Comparison of ENCODE assay signal across 8 mouse cellular contexts in the genomic region with DNA sequence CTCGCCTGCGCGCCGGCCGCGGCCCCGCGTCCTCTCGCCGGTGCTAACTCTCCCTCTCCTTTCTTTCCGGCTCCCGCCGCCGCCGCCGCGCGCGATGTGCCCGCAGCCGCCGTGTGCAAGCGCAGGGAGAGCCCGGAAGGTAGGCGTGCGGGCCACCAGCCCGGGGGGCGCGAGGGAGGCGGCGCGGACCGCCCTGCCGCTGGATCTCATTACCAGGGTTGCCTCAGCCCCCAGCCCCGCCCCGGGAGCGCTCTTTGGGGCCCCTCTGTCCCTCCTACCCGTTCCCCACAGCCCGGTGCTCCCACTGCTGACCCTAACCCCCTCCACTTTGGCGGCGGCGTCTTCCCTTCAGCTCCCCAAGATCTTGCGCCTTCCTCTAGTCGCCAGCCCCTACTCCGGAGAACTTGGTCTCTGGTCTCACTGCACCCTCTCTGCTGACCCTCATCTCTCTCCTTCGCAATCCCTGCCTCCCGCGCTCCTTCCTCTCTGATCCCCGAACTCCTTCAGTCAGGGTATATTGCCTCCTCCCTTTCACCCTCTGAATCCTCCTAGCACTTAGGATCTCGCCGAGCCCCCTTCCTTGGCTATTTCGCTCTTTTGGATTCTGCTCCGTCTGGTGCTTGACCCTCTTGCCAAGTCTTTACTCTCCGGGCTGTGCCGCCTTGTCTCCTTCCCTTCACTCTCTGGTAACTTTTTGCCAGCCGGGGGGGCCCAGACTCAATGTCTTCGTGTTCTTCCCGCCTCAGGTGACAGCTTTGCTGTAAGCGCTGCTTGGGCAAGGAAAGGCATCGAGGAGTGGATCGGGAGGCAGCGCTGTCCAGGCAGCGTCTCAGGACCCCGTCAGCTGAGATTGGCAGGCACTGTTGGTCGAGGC. TPM values are rescaled to one million over a fixed set of nuclear protein-coding genes. Genes with fewer than 3 reads are reported as not detected.
DNase-seq lines count a peak whose midpoint lies in the region; ATAC-seq and TF ChIP-seq lines count a peak whose summit lies in the region.

No protein-coding gene starts in this region.

- H3K9me3 ChIP-seq in kidney, postnatal 0 days (replicated peaks; ENCODE audit: low read length), result no peaks in the 10 kb centered on the region
- no peaks in the 10 kb centered on the region for H3K9me3 ChIP-seq in embryonic facial prominence, embryonic 15.5 days (replicated peaks)
- no peaks in the 10 kb centered on the region for H3K9me3 ChIP-seq in megakaryocyte, embryonic 14.5 days

- H3K27ac ChIP-seq in kidney, postnatal 0 days, result peak overlapping the region; percentile 71
- no peak overlapping the region for H3K27ac ChIP-seq in brown adipose tissue, adult 24 weeks (replicated peaks; ENCODE audit: low read depth, low read length)
- peak overlapping the region; percentile 90 for H3K27ac ChIP-seq in embryonic facial prominence, embryonic 15.5 days (replicated peaks)

- H3K36me3 ChIP-seq in kidney, postnatal 0 days (ENCODE audit: insufficient read depth, low read length), result no peaks in the 10 kb centered on the region
- H3K36me3 ChIP-seq in embryonic facial prominence, embryonic 15.5 days, result no peaks in the 10 kb centered on the region
- H3K36me3 ChIP-seq in megakaryocyte, embryonic 14.5 days (replicated peaks; ENCODE audit: low read length), result no peaks in the 10 kb centered on the region

- no peak for TF ChIP-seq CTCF in kidney, postnatal 0 days (IDR thresholded peaks at IDR 0.05; ENCODE audit: low read depth)

- H3K4me2 ChIP-seq in kidney, postnatal 0 days (ENCODE audit: low read length), result peak overlapping the region; percentile 96
- H3K4me2 ChIP-seq in embryonic facial prominence, embryonic 15.5 days (replicated peaks), result peak overlapping the region; percentile 87

- H3K4me3 ChIP-seq in kidney, postnatal 0 days (replicated peaks; ENCODE audit: low read depth, low read length), result peak overlapping the region; percentile 70
- H3K4me3 ChIP-seq in brown adipose tissue, adult 24 weeks (ENCODE audit: insufficient read depth, low read depth, low read length), result peak overlapping the region; percentile 64
- peak overlapping the region; percentile 86 for H3K4me3 ChIP-seq in embryonic facial prominence, embryonic 15.5 days (replicated peaks)
- peak overlapping the region; percentile 91 for H3K4me3 ChIP-seq in megakaryocyte, embryonic 14.5 days (replicated peaks)

- no peaks in the 10 kb centered on the region for H3K27me3 ChIP-seq in kidney, postnatal 0 days (ENCODE audit: insufficient read depth, low read length)
- H3K27me3 ChIP-seq in embryonic facial prominence, embryonic 15.5 days, result no peaks in the 10 kb centered on the region
- peaks cover 96% of the 10 kb centered on the region for H3K27me3 ChIP-seq in megakaryocyte, embryonic 14.5 days (replicated peaks)

- WGBS in kidney, postnatal 0 days, result under 1% methylated on average over 54 of the region's 65 CpGs
- WGBS in embryonic facial prominence, embryonic 15.5 days, result under 1% methylated on average over 39 of the region's 65 CpGs

- ATAC-seq in kidney, postnatal 0 days (replicated peaks; ENCODE audit: low FRiP score, low read depth), result peak; percentile 43
- ATAC-seq in embryonic facial prominence, embryonic 15.5 days (ENCODE audit: insufficient number of reproducible peaks, low FRiP score, low TSS enrichment, low read depth), result peak; percentile 51
- ATAC-seq in megakaryocyte progenitor cell, adult 5-6 weeks (replicated peaks; ENCODE audit: poor library complexity), result no peak

- 0 out of 2 replicates have a peak, but pooled peaks cover 14% of the 10 kb centered on the region for H3K4me1 ChIP-seq in kidney, postnatal 0 days (replicated peaks; ENCODE audit: insufficient read depth, low read length)
- H3K4me1 ChIP-seq in brown adipose tissue, adult 24 weeks (ENCODE audit: control insufficient read depth, insufficient read depth, insufficient read length, low read length), result no peaks in the 10 kb centered on the region
- peaks cover 66% of the 10 kb centered on the region for H3K4me1 ChIP-seq in embryonic facial prominence, embryonic 15.5 days
- H3K4me1 ChIP-seq in megakaryocyte, embryonic 14.5 days, result peaks cover 24% of the 10 kb centered on the region

- peak; percentile 47 for DNase-seq in kidney, postnatal 0 days (ENCODE audit: low spot score)
- no peak for DNase-seq in kidney, postnatal 14 days
- DNase-seq in induced T-regulatory cell, adult 2 months (ENCODE audit: low read depth), result peak; percentile 42
- DNase-seq in thymus, postnatal 10 days (ENCODE audit: low spot score in 2 of 2), result peak; percentile 36 to 50

- H3K9ac ChIP-seq in kidney, postnatal 0 days (ENCODE audit: low read depth, low read length), result peak overlapping the region; percentile 78
- H3K9ac ChIP-seq in embryonic facial prominence, embryonic 15.5 days, result peak overlapping the region; percentile 83

RNA-seq across cellular contexts. Expression of a gene that starts 0.6 kb away (rescaled TPM):
- polyA plus RNA-seq in kidney, postnatal 0 days (2015; fragmentation: Nextera tagmentation; extraction: Ambion mirVana), result 64.6 and 68.1 TPM in 2 replicates
- 1.0 and 2.6 TPM in 2 replicates for polyA plus RNA-seq in brown adipose tissue, adult 24 weeks (2012; ENCODE audit: insufficient read depth, insufficient read length, missing spikeins)
- 92.6 and 92.9 TPM in 2 replicates for polyA plus RNA-seq in embryonic facial prominence, embryonic 15.5 days (2015; fragmentation: Nextera tagmentation; extraction: Ambion mirVana)
- 1.3 TPM in 1 of 2 replicates, not detected in the other for polyA plus RNA-seq in megakaryocyte, embryonic 14.5 days (2012; ENCODE audit: insufficient read depth, low replicate concordance)
- not detected in 2 replicates for total RNA-seq in megakaryocyte progenitor cell, adult 5-6 weeks (2015)
- 0.17 and 0.54 TPM in 2 replicates for total RNA-seq in megakaryocyte progenitor cell, adult 5-6 weeks (2017)

Comparison
In these comparisons a context has a peak if more than half of its experiments do, and no peak if none do; other contexts are left out.
1. RNA of a gene that starts 0.6 kb away (polyA plus RNA-seq): 92.6 to 92.9 TPM in embryonic facial prominence, embryonic 15.5 days and 64.6 to 68.1 TPM in kidney, postnatal 0 days; 1.0 to 2.6 TPM in brown adipose tissue, adult 24 weeks and 1.3 TPM in megakaryocyte, embryonic 14.5 days; every median in the first group is over 10 times any median in the second.
2. Peak in every context shown above with its lines, with median percentiles within 50 percentile points of each other: H3K4me3 ChIP-seq.